Mouse (Mus musculus) ES-Bruce4 (cell line): ENCODE data around the gene Kcns1. TPM values are rescaled to one million over a fixed set of nuclear protein-coding genes. Genes with fewer than 3 reads are reported as not detected.

Experiments used
- H3K27ac ChIP-seq: 2 replicates; pipeline ENCODE4 v1.5.1; 2012; ENCODE audit warnings: low read length, inconsistent platforms; ENCODE audit not compliant: insufficient read depth
- H3K27me3 ChIP-seq: 2 replicates; pipeline ENCODE4 v1.6.1; 2012; ENCODE audit warnings: mild to moderate bottlenecking, low read length, inconsistent platforms; ENCODE audit not compliant: control insufficient read depth, poor library complexity, insufficient read depth, severe bottlenecking
- H3K36me3 ChIP-seq: 2 replicates; pipeline ENCODE4 v1.6.1; 2012; ENCODE audit warnings: inconsistent platforms, mild to moderate bottlenecking, low read length, moderate library complexity; ENCODE audit not compliant: control insufficient read depth, poor library complexity, insufficient read depth, severe bottlenecking
- H3K4me1 ChIP-seq: one replicate; pipeline ENCODE4 v1.8.1; 2011; ENCODE audit warnings: low read length; ENCODE audit not compliant: control insufficient read depth, insufficient read depth
- H3K4me3 ChIP-seq: 2 replicates; pipeline ENCODE4 v1.5.1; 2011; ENCODE audit warnings: low read depth, mild to moderate bottlenecking, low read length
- H3K9ac ChIP-seq: 2 replicates; pipeline ENCODE4 v1.6.1; 2012; ENCODE audit warnings: low read depth, mild to moderate bottlenecking, inconsistent platforms; ENCODE audit not compliant: poor library complexity, severe bottlenecking
- H3K9me3 ChIP-seq: replicated peaks from 2 replicates; pipeline ENCODE4 v1.6.1; 2012; ENCODE audit warnings: mild to moderate bottlenecking, low read length, inconsistent platforms; ENCODE audit not compliant: control insufficient read depth, poor library complexity, insufficient read depth, severe bottlenecking
- CTCF ChIP-seq: IDR thresholded peaks from one replicate; pipeline ENCODE4 v1.8.1; 2011; ENCODE audit warnings: low read depth, low read length
- EP300 ChIP-seq: IDR thresholded peaks from 2 replicates; pipeline ENCODE4 v1.6.1; 2011; ENCODE audit warnings: low read depth, low read length; ENCODE audit not compliant: insufficient read depth
- POLR2A ChIP-seq: IDR thresholded peaks from one replicate; pipeline ENCODE4 v1.8.1; 2011; ENCODE audit warnings: low read length; ENCODE audit not compliant: insufficient read depth
- polyA plus RNA-seq: library from polyadenylated mRNA; stranded (reverse); fragments of >200 nt; gene quantifications from 2 replicates; pipeline ENCODE4 v1.2.4, GENCODE M21; 2011; ENCODE audit warnings: low read depth; ENCODE audit not compliant: missing spikeins, insufficient read depth, insufficient read length

The Kcns1 gene
- polyA plus RNA-seq, 1 experiment, result 0.22 TPM

- Histone ChIP-seq H3K27me3 (no peaks in the 10 kb centered on the region), H3K27ac (no peak overlapping the region), H3K36me3 (no peaks in the 10 kb centered on the region), H3K4me1 (peaks cover 1% of the 10 kb centered on the region), H3K4me3 (no peak overlapping the region), H3K9me3 (no peaks in the 10 kb centered on the region), H3K9ac (no peak overlapping the region)
- TF ChIP-seq POLR2A (no peak), CTCF (peak; percentile 80), EP300 (no peak)
Measured at GRCm38 (mm10) chr2:164188722-164189121, 17.8 kb upstream of the Kcns1 start.

DNA sequence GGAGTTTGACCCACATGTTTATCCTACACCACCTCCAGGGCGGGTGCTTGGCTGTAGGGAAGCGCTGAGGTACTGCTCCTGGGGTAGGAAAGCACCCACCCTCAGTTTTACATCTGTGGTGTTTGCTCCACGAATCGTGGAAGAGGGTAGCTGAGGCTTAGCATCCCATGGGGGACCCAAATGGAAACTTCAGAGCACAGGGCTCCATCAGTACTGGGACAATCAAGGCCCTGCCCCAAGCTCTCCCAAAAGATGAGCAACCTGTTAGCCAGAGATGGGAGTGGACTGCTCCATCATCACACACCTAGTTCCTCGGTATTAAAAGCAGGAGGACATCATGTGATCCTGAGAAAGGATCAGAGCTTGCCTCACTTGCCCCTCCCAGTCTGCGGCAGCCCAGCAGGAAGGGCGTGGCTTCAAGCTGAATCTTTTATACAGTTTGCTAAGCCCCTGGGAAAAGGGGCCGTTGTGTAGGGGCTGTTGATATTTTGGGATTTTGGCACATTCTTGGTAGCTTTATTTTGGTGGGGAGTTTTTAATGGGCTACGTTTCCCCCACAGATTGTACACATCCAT, 13.3 kb upstream of the Kcns1 start:
- Histone ChIP-seq H3K27ac (no peak overlapping the region), H3K4me3 (no peak overlapping the region), H3K27me3 (no peaks in the 10 kb centered on the region), H3K36me3 (no peaks in the 10 kb centered on the region), H3K4me1 (no peaks in the 10 kb centered on the region), H3K9me3 (no peaks in the 10 kb centered on the region), H3K9ac (no peak overlapping the region)
- TF ChIP-seq POLR2A (no peak), CTCF (no peak), EP300 (no peak)

GRCm38 (mm10) chr2:164183340-164183739, 12.4 kb upstream of the Kcns1 start:
- no peak overlapping the region for H3K27ac ChIP-seq
- TF ChIP-seq POLR2A (no peak), EP300 (no peak), CTCF (no peak)

DNA sequence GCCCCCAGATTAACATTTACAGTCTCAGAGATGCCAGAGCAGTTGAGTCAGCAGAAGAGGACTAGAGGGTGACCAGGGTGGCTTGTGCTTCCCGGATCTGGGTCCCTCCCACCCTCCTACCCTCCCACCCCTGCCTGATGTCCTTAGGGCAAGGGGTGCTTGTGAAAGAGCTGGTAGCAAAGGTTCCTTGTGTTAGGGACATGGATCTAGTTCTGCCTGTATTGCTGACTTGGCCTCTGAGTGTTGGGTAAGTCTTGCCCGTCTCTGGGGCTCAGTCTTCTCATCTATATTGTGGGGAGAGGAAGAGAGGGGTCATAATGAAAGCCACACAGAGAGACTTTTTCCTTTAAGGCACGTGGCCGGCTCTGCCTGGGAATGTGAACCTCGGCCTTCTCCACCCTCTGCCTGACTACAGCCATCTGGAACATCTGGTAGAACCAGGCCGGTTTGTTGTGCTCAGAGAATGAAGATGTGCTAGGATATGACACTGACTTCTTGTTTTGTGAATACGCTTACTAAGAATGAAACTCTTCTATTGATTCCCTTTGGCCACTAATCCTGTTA, 11.9 kb upstream of the Kcns1 start, which contains the start of gene Wfdc5:
Gene Wfdc5 (minus strand): TSS at position 51 of the 564 bp plus-strand sequence.
- H3K9me3 ChIP-seq, result no peaks in the 10 kb centered on the region
- H3K27ac ChIP-seq, result no peak within 1 kb of the TSS
- no peak within 1 kb of the TSS for H3K9ac ChIP-seq
- no peaks in the 10 kb centered on the region for H3K4me1 ChIP-seq
- no peaks in the 10 kb centered on the region for H3K27me3 ChIP-seq
- no peaks in the 10 kb centered on the region for H3K36me3 ChIP-seq
- TF ChIP-seq EP300 (no peak), POLR2A (no peak), CTCF (no peak)
- no peak within 1 kb of the TSS for H3K4me3 ChIP-seq

More at GRCm38 (mm10) chr2:164183340-164183739, 12.4 kb upstream of the Kcns1 start:
- no peaks in the 10 kb centered on the region for H3K36me3 ChIP-seq
- H3K27me3 ChIP-seq, result no peaks in the 10 kb centered on the region
- H3K9me3 ChIP-seq, result no peaks in the 10 kb centered on the region
- H3K4me1 ChIP-seq, result no peaks in the 10 kb centered on the region
- H3K9ac ChIP-seq, result no peak overlapping the region
- no peak overlapping the region for H3K4me3 ChIP-seq

- Histone ChIP-seq H3K9me3 (no peaks in the 10 kb centered on the region), H3K4me3 (no peak overlapping the region), H3K9ac (no peak overlapping the region), H3K4me1 (no peaks in the 10 kb centered on the region), H3K36me3 (no peaks in the 10 kb centered on the region), H3K27me3 (no peaks in the 10 kb centered on the region), H3K27ac (no peak overlapping the region)
- TF ChIP-seq EP300 (no peak), CTCF (no peak), POLR2A (no peak)
Measured at GRCm38 (mm10) chr2:164180770-164181169, 9.9 kb upstream of the Kcns1 start.

DNA sequence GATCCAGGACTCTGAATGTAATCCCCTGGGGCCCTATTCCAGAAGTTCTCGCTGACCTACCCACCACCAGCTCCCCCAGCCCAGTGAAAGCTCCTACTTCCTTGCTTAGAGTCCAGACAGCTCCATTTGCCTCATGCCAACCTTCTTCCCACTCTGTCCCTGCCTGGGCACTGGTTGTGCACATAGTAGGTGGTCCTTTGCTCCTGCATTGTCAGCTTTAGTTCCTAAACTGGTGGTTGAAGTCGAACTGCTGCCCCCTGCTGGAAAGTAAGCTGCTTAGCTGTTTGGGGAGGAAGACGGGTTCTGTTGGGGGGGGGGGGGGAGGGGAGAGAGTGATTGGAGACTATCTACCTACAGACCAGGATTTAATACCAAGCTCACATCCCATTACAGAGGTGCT, 9.2 kb upstream of the Kcns1 start:
- Histone ChIP-seq H3K27me3 (no peaks in the 10 kb centered on the region), H3K4me1 (no peaks in the 10 kb centered on the region), H3K9ac (no peak overlapping the region), H3K9me3 (no peaks in the 10 kb centered on the region), H3K27ac (no peak overlapping the region), H3K36me3 (no peaks in the 10 kb centered on the region), H3K4me3 (no peak overlapping the region)
- no peak for TF ChIP-seq EP300
- peak; percentile 34 for TF ChIP-seq CTCF
